Mouse (Mus musculus) MEL (cell line): ENCODE measurements around the gene Upf1. TPM values are rescaled to one million over a fixed set of nuclear protein-coding genes. Genes with fewer than 3 reads are reported as not detected.

ENCODE experiments used
- DNase-seq: peaks from one replicate; pipeline ENCODE4 v3.0.0; 2011; ENCODE audit warnings: low read depth, low spot score
- H3K27ac ChIP-seq: 2 replicates; pipeline ENCODE4 v1.5.1; 2012; ENCODE audit warnings: low read depth, mild to moderate bottlenecking, control low read depth, low read length, moderate library complexity; ENCODE audit not compliant: control insufficient read depth
- H3K27me3 ChIP-seq, 2 experiments: fragments of 150-350 bp in 1 of 2; sonication (generic) in 1 of 2; 2 replicates each; pipeline ENCODE4 v1.6.1; 2012; ENCODE audit warnings: low read length in 2 of 2, mild to moderate bottlenecking in 2 of 2, improper control_type of control experiment in 1 of 2, moderate library complexity in 1 of 2; ENCODE audit not compliant: insufficient read depth in 2 of 2, control insufficient read depth in 1 of 2
- H3K36me3 ChIP-seq, 2 experiments: 2 replicates each; pipeline ENCODE4 v1.6.1; 2012 to 2014; ENCODE audit warnings: low read length in 2 of 2, improper control_type of control experiment in 1 of 2, inconsistent platforms in 1 of 2, mild to moderate bottlenecking in 1 of 2; ENCODE audit not compliant: insufficient read depth in 2 of 2, control insufficient read depth in 1 of 2
- H3K4me1 ChIP-seq, 2 experiments: fragments of 150-350 bp in 1 of 2; sonication (generic) in 1 of 2; 2 replicates each; pipeline ENCODE4 v1.6.1; 2012; ENCODE audit warnings: low read length in 2 of 2, improper control_type of control experiment in 1 of 2, mild to moderate bottlenecking in 1 of 2; ENCODE audit not compliant: insufficient read depth in 2 of 2, control insufficient read depth in 1 of 2
- H3K4me3 ChIP-seq, 2 experiments: fragments of 150-350 bp in 1 of 2; sonication (generic) in 1 of 2; 2 replicates each; pipeline ENCODE4 v1.5.1; 2012; ENCODE audit warnings: low read depth in 2 of 2, low read length in 2 of 2, mild to moderate bottlenecking in 2 of 2, moderate library complexity in 2 of 2, control low read depth in 1 of 2, improper control_type of control experiment in 1 of 2; ENCODE audit not compliant: control insufficient read depth in 1 of 2, insufficient read depth in 1 of 2
- H3K79me2 ChIP-seq: 2 replicates; pipeline ENCODE4 v1.6.1; 2012; ENCODE audit warnings: mild to moderate bottlenecking, low read length, moderate library complexity; ENCODE audit not compliant: control insufficient read depth, poor library complexity, insufficient read depth
- H3K9ac ChIP-seq: 2 replicates; pipeline ENCODE4 v1.6.1; 2012; ENCODE audit warnings: low read depth, mild to moderate bottlenecking, control low read depth, low read length, moderate library complexity; ENCODE audit not compliant: control insufficient read depth, poor library complexity, severe bottlenecking
- H3K9me3 ChIP-seq: fragments of 150-350 bp; sonication (generic); replicated peaks from 2 replicates; pipeline ENCODE4 v1.6.1; 2012; ENCODE audit warnings: mild to moderate bottlenecking, low read length, improper control_type of control experiment, moderate library complexity; ENCODE audit not compliant: insufficient read depth
- CHD1 ChIP-seq: IDR thresholded peaks from 2 replicates; pipeline ENCODE4 v1.6.1; 2012; ENCODE audit warnings: low read depth, mild to moderate bottlenecking, inconsistent platforms, low read length, improper control_type of control experiment
- CHD2 ChIP-seq: IDR thresholded peaks from 2 replicates; pipeline ENCODE4 v1.6.1; 2011; ENCODE audit warnings: low read length, improper control_type of control experiment
- CTCF ChIP-seq, 3 experiments: IDR thresholded peaks in 2 of 3; conservative IDR thresholded peaks in 1 of 3; 2 replicates each; pipeline ENCODE4 v1.5.1; 2011 to 2012; ENCODE audit warnings: low read length in 3 of 3, low read depth in 2 of 3, mild to moderate bottlenecking in 2 of 3, improper control_type of control experiment in 1 of 3, inconsistent platforms in 1 of 3, mixed read lengths in 1 of 3, moderate library complexity in 1 of 3; ENCODE audit not compliant: control insufficient read depth in 1 of 3, insufficient read depth in 1 of 3, poor library complexity in 1 of 3, severe bottlenecking in 1 of 3
- ETS1 ChIP-seq: IDR thresholded peaks from 2 replicates; pipeline ENCODE4 v1.6.1; 2012; ENCODE audit warnings: low read depth, mild to moderate bottlenecking, inconsistent platforms, low read length, improper control_type of control experiment, moderate library complexity
- GATA1 ChIP-seq: IDR thresholded peaks from 2 replicates; pipeline ENCODE4 v1.6.1; 2011; ENCODE audit warnings: low read depth, low read length, improper control_type of control experiment
- JUND ChIP-seq: IDR thresholded peaks from 2 replicates; pipeline ENCODE4 v1.6.1; 2011; ENCODE audit warnings: low read depth, mild to moderate bottlenecking, improper control_type of control experiment, low read length
- MAFK ChIP-seq: IDR thresholded peaks from 2 replicates; pipeline ENCODE4 v1.6.1; 2011; ENCODE audit warnings: low read depth, mild to moderate bottlenecking, low read length, improper control_type of control experiment, borderline replicate concordance
- MAX ChIP-seq: IDR thresholded peaks from 2 replicates; pipeline ENCODE4 v1.6.1; 2011; ENCODE audit warnings: low read length, improper control_type of control experiment
- MYB ChIP-seq: IDR thresholded peaks from 2 replicates; pipeline ENCODE4 v1.6.1; 2011; ENCODE audit warnings: mild to moderate bottlenecking, low read depth, low read length, improper control_type of control experiment
- MYC ChIP-seq: IDR thresholded peaks from 2 replicates; pipeline ENCODE4 v1.6.1; 2011; ENCODE audit warnings: low read depth, mild to moderate bottlenecking, low read length, improper control_type of control experiment, moderate library complexity
- NRF1 ChIP-seq: IDR thresholded peaks from 2 replicates; pipeline ENCODE4 v1.6.1; 2014; ENCODE audit warnings: low read depth, mild to moderate bottlenecking, inconsistent platforms, low read length, improper control_type of control experiment, moderate library complexity; ENCODE audit not compliant: poor library complexity, insufficient read depth, severe bottlenecking
- POLR2AphosphoS2 ChIP-seq: IDR thresholded peaks from 2 replicates; pipeline ENCODE4 v1.6.1; 2011; ENCODE audit warnings: low read length, improper control_type of control experiment
- SMC3 ChIP-seq: IDR thresholded peaks from 2 replicates; pipeline ENCODE4 v1.6.1; 2011; ENCODE audit warnings: low read depth, low read length, improper control_type of control experiment
- UBTF ChIP-seq: IDR thresholded peaks from 2 replicates; pipeline ENCODE4 v1.6.1; 2012; ENCODE audit warnings: low read depth, mild to moderate bottlenecking, inconsistent platforms, low read length, improper control_type of control experiment, moderate library complexity, borderline replicate concordance; ENCODE audit not compliant: insufficient read depth
- USF2 ChIP-seq, 2 experiments: IDR thresholded peaks; 2 replicates each; pipeline ENCODE4 v1.6.1; 2011 to 2012; ENCODE audit warnings: improper control_type of control experiment in 2 of 2, low read length in 2 of 2, borderline replicate concordance in 1 of 2, inconsistent platforms in 1 of 2, low read depth in 1 of 2, mild to moderate bottlenecking in 1 of 2; ENCODE audit not compliant: insufficient read depth in 1 of 2
- ZC3H11A ChIP-seq: IDR thresholded peaks from 2 replicates; pipeline ENCODE4 v1.6.1; 2012; ENCODE audit warnings: low read depth, mild to moderate bottlenecking, inconsistent platforms, low read length, improper control_type of control experiment
- ZKSCAN1 ChIP-seq: IDR thresholded peaks from 2 replicates; pipeline ENCODE4 v1.6.1; 2012; ENCODE audit warnings: low read depth, mild to moderate bottlenecking, inconsistent platforms, low read length, improper control_type of control experiment, moderate library complexity
- ZMIZ1 ChIP-seq: IDR thresholded peaks from 2 replicates; pipeline ENCODE4 v1.6.1; 2012; ENCODE audit warnings: low read depth, mild to moderate bottlenecking, inconsistent platforms, low read length, improper control_type of control experiment, moderate library complexity
- ZNF384 ChIP-seq: IDR thresholded peaks from 2 replicates; pipeline ENCODE4 v1.6.1; 2012; ENCODE audit warnings: low read depth, mild to moderate bottlenecking, inconsistent platforms, low read length, improper control_type of control experiment
- polyA plus RNA-seq, 2 experiments: library from polyadenylated mRNA; stranded (reverse) in 1 of 2; unstranded in 1 of 2; fragments of >175 nt in 1 of 2; fragments of >200 nt in 1 of 2; gene quantifications; 2 replicates each; pipeline versions ENCODE4 v1.2.1 to v1.2.4; 2012; ENCODE audit warnings: low replicate concordance in 2 of 2, low read depth in 1 of 2; ENCODE audit not compliant: insufficient read length in 2 of 2, insufficient read depth in 1 of 2, missing spikeins in 1 of 2
- total RNA-seq: library from RNA; depleted of rRNA; stranded (reverse); fragments of 300-350 nt; gene quantifications from 2 replicates; pipeline ENCODE4 v1.2.3, GENCODE M21; 2012

The Upf1 gene
- total and polyA plus RNA-seq, 3 experiments: 55.4 to 289 (median 89.5) TPM

GRCm38 (mm10) chr8:70323716-70324115 is 29.4 kb downstream of the Upf1 start (continued):
- TF ChIP-seq MYB: no peak
- TF ChIP-seq USF2 (IDR thresholded peaks at IDR 0.05; ENCODE audit: borderline replicate concordance in 1 of 2, insufficient read depth in 1 of 2, low read depth in 1 of 2, low read length in 2 of 2): no peak

- Histone ChIP-seq H3K79me2 (peaks cover 1% of the 10 kb centered on the region; the same call in 1 of the 2 replicates), H3K4me1 (peaks cover 2 to 6% of the 10 kb centered on the region in 2 experiments; a peak in 3 of 4 replicates), H3K27me3 (no peaks in the 10 kb centered on the region), H3K36me3 (no peaks in the 10 kb centered on the region; a peak in 1 of 4 replicates), H3K4me3 (no peak overlapping the region), H3K9me3 (no peaks in the 10 kb centered on the region), H3K9ac (no peak overlapping the region), H3K27ac (no peak overlapping the region)
- no peak for DNase-seq
- TF ChIP-seq GATA1 (no peak), SMC3 (no peak), CTCF (IDR thresholded peaks at IDR 0.05 in 2 of 3, conservative IDR thresholded peaks at IDR 0.05 in 1 of 3; ENCODE audit: control insufficient read depth in 1 of 3, insufficient read depth in 1 of 3, low read depth in 2 of 3, low read length in 3 of 3, poor library complexity in 1 of 3, severe bottlenecking in 1 of 3) (no peak), ZKSCAN1 (no peak), NRF1 (no peak), MAX (no peak), UBTF (no peak), CHD1 (no peak), POLR2AphosphoS2 (no peak), ETS1 (no peak), MAFK (no peak), ZMIZ1 (no peak), JUND (no peak), ZNF384 (no peak), ZC3H11A (no peak), MYC (no peak), USF2 (IDR thresholded peaks at IDR 0.05; ENCODE audit: borderline replicate concordance in 1 of 2, insufficient read depth in 1 of 2, low read depth in 1 of 2, low read length in 2 of 2) (no peak), CHD2 (no peak)
These were observed 35.2 kb downstream of the Upf1 start for GRCm38 (mm10) chr8:70317872-70318271.
